Mouse (Mus musculus): Measurements from ENCODE around the gene Trmt2a.
A peak's percentile ranks its signal among the peaks of the same experiment; 100 is the strongest.

Gene Trmt2a

GRCm38 (mm10) chr16:18248433-18249363, at the start of gene Trmt2a, which contains the start of gene Ranbp1:
Gene Trmt2a, plus strand, starts transcription at chr16:18248679.
Gene Ranbp1, minus strand, starts transcription at chr16:18248732.
- peak; percentile 100 for DNase-seq (ENCODE audit: low read depth)

GRCm38 (mm10) chr16:18200062-18200461, 48.4 kb upstream of the Trmt2a start:
- DNase-seq (ENCODE audit: low read depth) = no peak

- DNase-seq (ENCODE audit: low read depth) = no peak
These were observed 46.9 kb upstream of the Trmt2a start for GRCm38 (mm10) chr16:18201620-18202019.

- DNase-seq (ENCODE audit: low read depth) = no peak
These were observed 46.4 kb upstream of the Trmt2a start for GRCm38 (mm10) chr16:18202061-18202460.

- no peak for DNase-seq (ENCODE audit: low read depth)
These were observed 44.9 kb upstream of the Trmt2a start for GRCm38 (mm10) chr16:18203430-18204091.

- DNase-seq (ENCODE audit: low read depth) = peak; percentile 77
These were observed 37.6 kb upstream of the Trmt2a start for GRCm38 (mm10) chr16:18210701-18211416.

GRCm38 (mm10) chr16:18211417-18212171, 36.9 kb upstream of the Trmt2a start:
- DNase-seq (ENCODE audit: low read depth) = peak; percentile 92

- DNase-seq (ENCODE audit: low read depth) = no peak
These were observed 34.8 kb upstream of the Trmt2a start for GRCm38 (mm10) chr16:18213689-18214088.

- no peak for DNase-seq (ENCODE audit: low read depth)
These were observed 33.6 kb upstream of the Trmt2a start for GRCm38 (mm10) chr16:18214858-18215257.

- no peak for DNase-seq (ENCODE audit: low read depth)
These were observed 30.9 kb upstream of the Trmt2a start, which contains the start of gene Ccdc188 for GRCm38 (mm10) chr16:18217579-18217978. Gene Ccdc188, plus strand, starts transcription at chr16:18217879.

- DNase-seq (ENCODE audit: low read depth) = no peak
These were observed 29.9 kb upstream of the Trmt2a start for GRCm38 (mm10) chr16:18218580-18218996.

GRCm38 (mm10) chr16:18220001-18220400, 28.5 kb upstream of the Trmt2a start:
- DNase-seq (ENCODE audit: low read depth) = peak; percentile 54

- no peak for DNase-seq (ENCODE audit: low read depth)
These were observed 27.5 kb upstream of the Trmt2a start for GRCm38 (mm10) chr16:18220856-18221542.

- DNase-seq (ENCODE audit: low read depth) = no peak
These were observed 27.0 kb upstream of the Trmt2a start for GRCm38 (mm10) chr16:18221543-18221898.

GRCm38 (mm10) chr16:18222188-18222587, 26.3 kb upstream of the Trmt2a start:
- no peak for DNase-seq (ENCODE audit: low read depth)

- DNase-seq (ENCODE audit: low read depth) = no peak
These were observed 21.3 kb upstream of the Trmt2a start for GRCm38 (mm10) chr16:18227187-18227586.

GRCm38 (mm10) chr16:18227897-18228422, 20.5 kb upstream of the Trmt2a start:
- no peak for DNase-seq (ENCODE audit: low read depth)

GRCm38 (mm10) chr16:18228856-18229255, 19.6 kb upstream of the Trmt2a start:
- no peak for DNase-seq (ENCODE audit: low read depth)

- no peak for DNase-seq (ENCODE audit: low read depth)
These were observed 18.9 kb upstream of the Trmt2a start for GRCm38 (mm10) chr16:18229622-18230021.

- DNase-seq (ENCODE audit: low read depth) = no peak
These were observed 17.9 kb upstream of the Trmt2a start for GRCm38 (mm10) chr16:18230617-18231016.

GRCm38 (mm10) chr16:18231047-18231446, 17.4 kb upstream of the Trmt2a start:
- DNase-seq (ENCODE audit: low read depth) = no peak
